Mouse (Mus musculus): ENCODE data around the gene Snca.

- TF ChIP-seq CTCF (IDR thresholded peaks at IDR 0.05; ENCODE audit: extremely low read depth, insufficient read depth, low read length) (no peak), POLR2A (IDR thresholded peaks at IDR 0.05; ENCODE audit: extremely low read depth, insufficient read depth, low read length) (no peak)
Measured at GRCm38 (mm10) chr6:60698072-60698471, 131.6 kb downstream of the Snca start.
